Mouse (Mus musculus): Measurements from ENCODE around the gene Hils1. TPM values are rescaled to one million over a fixed set of nuclear protein-coding genes. Genes with fewer than 3 reads are reported as not detected.
"Not testable (repeated sequence)": the region's sequence is repeated elsewhere in the genome, so short reads cannot be mapped to it uniquely, and the experiment has no call there.

Hils1 gene
- total and polyA plus RNA-seq, 3 experiments = 0.25 TPM; not detected in 2

DNA sequence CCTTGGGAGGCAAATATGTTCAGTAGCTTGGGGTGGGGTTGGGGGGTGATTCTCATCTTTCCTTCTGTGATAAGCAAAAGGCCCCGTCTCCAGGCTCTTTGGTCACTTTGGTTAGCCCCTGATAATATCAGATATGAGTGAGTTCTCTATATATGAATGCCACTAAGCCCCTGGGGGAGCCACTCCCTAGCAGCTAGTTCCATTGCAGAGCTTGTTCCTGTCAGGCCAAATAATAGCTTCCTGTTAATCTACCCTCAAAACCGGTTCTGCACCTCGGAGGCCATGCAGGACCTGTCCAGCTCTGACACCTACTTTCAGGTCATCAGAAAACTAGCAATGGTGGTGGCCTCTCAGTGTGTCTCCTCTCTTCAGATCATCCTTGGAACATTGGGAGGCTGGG is 40.0 kb downstream of the Hils1 start:
- intact Hi-C loops (cut with DNase I) = loop anchor here (2.0 kb wide), 1 partner anchor 33 kb away; the partner anchor contains the start of gene Pdk2
- no peaks in the 10 kb centered on the region for H3K79me2 ChIP-seq (replicated peaks; ENCODE audit: control insufficient read depth, insufficient read depth, low read length)
- peaks cover 3% of the 10 kb centered on the region; the same call in 1 of the 2 replicates for H3K27me3 ChIP-seq (ENCODE audit: control insufficient read depth, insufficient read depth, low read length)
- no peak overlapping the region for H3K4me3 ChIP-seq
- TF ChIP-seq POLR2A (IDR thresholded peaks at IDR 0.05; ENCODE audit: insufficient read depth, low read depth, low read length) (no peak), EP300 (IDR thresholded peaks at IDR 0.05; ENCODE audit: insufficient read depth, low read depth, low read length) (no peak)
- no peak overlapping the region for H3K27ac ChIP-seq
- no peak overlapping the region for H3K9ac ChIP-seq (ENCODE audit: low read depth, low read length)
- no peaks in the 10 kb centered on the region for H3K36me3 ChIP-seq (ENCODE audit: control insufficient read depth, insufficient read depth, low read length)
- WGBS = 43% methylated on average over 3 of the region's 3 CpGs
- H3K4me1 ChIP-seq (ENCODE audit: control insufficient read depth, insufficient read depth, low read length) = peaks cover 8% of the 10 kb centered on the region
- no peak for DNase-seq

GRCm38 (mm10) chr11:95008661-95009628 is 41.6 kb downstream of the Hils1 start:
- Histone ChIP-seq H3K27ac (peak overlapping the region; percentile 23), H3K9ac (ENCODE audit: low read depth, low read length) (peak overlapping the region; percentile 65), H3K4me1 (ENCODE audit: control insufficient read depth, insufficient read depth, low read length) (peaks cover 7% of the 10 kb centered on the region), H3K4me3 (peak overlapping the region; percentile 61), H3K36me3 (ENCODE audit: control insufficient read depth, insufficient read depth, low read length) (no peaks in the 10 kb centered on the region), H3K27me3 (ENCODE audit: control insufficient read depth, insufficient read depth, low read length) (peaks cover 3% of the 10 kb centered on the region; the same call in 1 of the 2 replicates), H3K79me2 (replicated peaks; ENCODE audit: control insufficient read depth, insufficient read depth, low read length) (no peaks in the 10 kb centered on the region)
- WGBS = 19% methylated on average over 15 of the region's 15 CpGs
- intact Hi-C loops (cut with DNase I) = no loop called here
- DNase-seq = peak in 1 of 2 experiments; percentile 25
- TF ChIP-seq EP300 (IDR thresholded peaks at IDR 0.05; ENCODE audit: insufficient read depth, low read depth, low read length) = no peak
- TF ChIP-seq CTCF (IDR thresholded peaks at IDR 0.05) = no peak
- no peak for TF ChIP-seq POLR2A (IDR thresholded peaks at IDR 0.05; ENCODE audit: insufficient read depth, low read depth, low read length)

DNA sequence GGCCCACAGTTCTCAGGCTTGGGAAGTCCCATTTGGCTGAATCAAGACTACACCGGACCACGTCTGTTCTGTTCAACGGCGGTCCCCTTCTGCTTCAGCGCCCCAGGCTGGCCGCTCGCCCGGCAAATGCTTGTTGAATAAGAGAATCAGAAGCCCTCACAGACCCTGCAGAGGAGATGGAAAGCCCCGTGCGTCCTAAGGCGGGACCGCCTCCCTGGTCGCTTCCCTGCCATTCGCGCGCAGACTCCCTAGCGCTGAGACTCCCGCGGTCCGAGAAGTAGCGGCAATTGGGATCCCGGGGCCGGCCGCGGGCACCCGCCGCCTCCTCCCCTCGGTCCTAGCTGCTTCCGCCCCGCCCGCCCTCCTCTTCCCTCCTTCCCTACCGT is 42.2 kb downstream of the Hils1 start, which contains the start of gene Samd14:
Samd14 (plus strand) TSS at position 251 of the 386 bp plus-strand sequence.
- peaks cover 7% of the 10 kb centered on the region for H3K4me1 ChIP-seq (ENCODE audit: control insufficient read depth, insufficient read depth, low read length)
- no peak for TF ChIP-seq CTCF (IDR thresholded peaks at IDR 0.05)
- no peaks in the 10 kb centered on the region for H3K36me3 ChIP-seq (ENCODE audit: control insufficient read depth, insufficient read depth, low read length)
- DNase-seq = peak; percentile 66 to 69
- peak within 1 kb of the TSS; percentile 65 for H3K9ac ChIP-seq (ENCODE audit: low read depth, low read length)
- peak within 1 kb of the TSS; percentile 23 for H3K27ac ChIP-seq
- intact Hi-C loops (cut with DNase I) = no loop called here
- H3K27me3 ChIP-seq (ENCODE audit: control insufficient read depth, insufficient read depth, low read length) = peaks cover 3% of the 10 kb centered on the region; the same call in 1 of the 2 replicates
- H3K79me2 ChIP-seq (replicated peaks; ENCODE audit: control insufficient read depth, insufficient read depth, low read length) = no peaks in the 10 kb centered on the region
- 1% methylated on average over 31 of the region's 32 CpGs for WGBS
- peak within 1 kb of the TSS; percentile 61 for H3K4me3 ChIP-seq

- WGBS = 5% methylated on average over 33 of the region's 40 CpGs
- Histone ChIP-seq H3K36me3 (ENCODE audit: control insufficient read depth, insufficient read depth, low read length) (no peaks in the 10 kb centered on the region), H3K27me3 (ENCODE audit: control insufficient read depth, insufficient read depth, low read length) (peaks cover 3% of the 10 kb centered on the region; the same call in 1 of the 2 replicates), H3K4me1 (ENCODE audit: control insufficient read depth, insufficient read depth, low read length) (peaks cover 7% of the 10 kb centered on the region), H3K4me3 (peak overlapping the region; percentile 61), H3K27ac (no peak overlapping the region), H3K79me2 (replicated peaks; ENCODE audit: control insufficient read depth, insufficient read depth, low read length) (no peaks in the 10 kb centered on the region), H3K9ac (ENCODE audit: low read depth, low read length) (peak overlapping the region; percentile 65)
- TF ChIP-seq POLR2A (IDR thresholded peaks at IDR 0.05; ENCODE audit: insufficient read depth, low read depth, low read length) = no peak
- intact Hi-C loops (cut with DNase I) = no loop called here
- peak in 1 of 2 experiments; percentile 27 for DNase-seq
These were observed 42.8 kb downstream of the Hils1 start for GRCm38 (mm10) chr11:95010141-95010739.

DNA sequence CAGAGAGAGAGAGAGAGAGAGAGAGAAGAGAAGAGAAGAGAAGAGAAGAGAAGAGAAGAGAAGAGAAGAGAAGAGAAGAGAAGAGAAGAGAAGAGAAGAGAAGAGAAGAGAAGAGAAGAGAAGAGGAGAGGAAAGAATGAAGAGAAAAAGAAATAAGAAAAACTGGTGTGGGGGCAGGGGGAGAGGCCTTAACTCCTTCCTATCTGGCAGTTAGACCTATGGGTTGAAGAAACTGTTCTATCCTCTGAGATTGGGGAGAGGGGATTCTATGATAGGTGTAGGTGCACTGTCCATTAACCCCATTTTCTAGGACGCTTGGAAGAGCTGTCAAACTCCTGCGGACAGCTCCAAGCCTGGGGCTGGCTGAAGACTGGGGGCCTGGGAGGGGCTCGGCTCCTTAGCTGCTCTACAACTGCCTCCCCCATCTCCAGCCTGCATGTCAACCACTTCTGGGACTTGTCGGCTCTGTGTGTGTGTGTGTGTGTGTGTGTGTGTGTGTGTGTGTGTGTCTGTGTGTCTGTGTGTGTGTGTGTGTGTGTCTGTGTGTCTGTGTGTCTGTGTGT is 43.5 kb downstream of the Hils1 start:
- H3K4me1 ChIP-seq (ENCODE audit: control insufficient read depth, insufficient read depth, low read length); H3K36me3 ChIP-seq (ENCODE audit: control insufficient read depth, insufficient read depth, low read length); H3K9ac ChIP-seq (ENCODE audit: low read depth, low read length); H3K27me3 ChIP-seq (ENCODE audit: control insufficient read depth, insufficient read depth, low read length); H3K79me2 ChIP-seq (replicated peaks; ENCODE audit: control insufficient read depth, insufficient read depth, low read length); H3K27ac ChIP-seq; intact Hi-C loops (cut with DNase I); H3K4me3 ChIP-seq: not testable (repeated sequence)
- DNase-seq = peak in 1 of 2 experiments; percentile 16
- WGBS = 64% methylated on average over 4 of the region's 4 CpGs

GRCm38 (mm10) chr11:95011416-95011815 is 44.0 kb downstream of the Hils1 start:
- peaks cover 3% of the 10 kb centered on the region; the same call in 1 of the 2 replicates for H3K27me3 ChIP-seq (ENCODE audit: control insufficient read depth, insufficient read depth, low read length)
- TF ChIP-seq CTCF (IDR thresholded peaks at IDR 0.05) (no peak), EP300 (IDR thresholded peaks at IDR 0.05; ENCODE audit: insufficient read depth, low read depth, low read length) (no peak), POLR2A (IDR thresholded peaks at IDR 0.05; ENCODE audit: insufficient read depth, low read depth, low read length) (no peak)
- no peaks in the 10 kb centered on the region for H3K79me2 ChIP-seq (replicated peaks; ENCODE audit: control insufficient read depth, insufficient read depth, low read length)
- no peak overlapping the region for H3K9ac ChIP-seq (ENCODE audit: low read depth, low read length)
- no peak overlapping the region for H3K27ac ChIP-seq
- DNase-seq = peak in 1 of 2 experiments; percentile 14
- intact Hi-C loops (cut with DNase I) = no loop called here
- no peak overlapping the region for H3K4me3 ChIP-seq
- H3K36me3 ChIP-seq (ENCODE audit: control insufficient read depth, insufficient read depth, low read length) = no peaks in the 10 kb centered on the region
- peaks cover 6% of the 10 kb centered on the region for H3K4me1 ChIP-seq (ENCODE audit: control insufficient read depth, insufficient read depth, low read length)
- 44% methylated on average over 1 of the region's 1 CpGs for WGBS

All from heart, adult 2 months (tissue).